Mouse (Mus musculus) urinary bladder, postnatal 36 days (tissue): ENCODE results near the gene Ube2c.
A peak's percentile ranks its signal among the peaks of the same experiment; 100 is the strongest.

Experiments
- DNase-seq, 2 experiments: peaks; one replicate each; pipeline ENCODE4 v3.0.0; 2022; ENCODE audit warnings: low spot score in 2 of 2, mixed read lengths in 1 of 2

Ube2c gene

GRCm38 (mm10) chr2:164769258-164770037, at the start of gene Ube2c:
Ube2c (plus strand) TSS chr2:164769898.
- DNase-seq = peak; percentile 97 to 98

GRCm38 (mm10) chr2:164723276-164723675, 46.4 kb upstream of the Ube2c start:
- DNase-seq = no peak

- DNase-seq = peak; percentile 52 to 65
Measured at GRCm38 (mm10) chr2:164725895-164726619, 43.6 kb upstream of the Ube2c start.

- DNase-seq = no peak
Measured at GRCm38 (mm10) chr2:164731719-164732118, 38.0 kb upstream of the Ube2c start.

GRCm38 (mm10) chr2:164733259-164733658, 36.4 kb upstream of the Ube2c start:
- DNase-seq = no peak

GRCm38 (mm10) chr2:164734839-164735238, 34.9 kb upstream of the Ube2c start:
- no peak for DNase-seq

GRCm38 (mm10) chr2:164735446-164735845, 34.3 kb upstream of the Ube2c start:
- no peak for DNase-seq

- DNase-seq = no peak
Measured at GRCm38 (mm10) chr2:164737377-164738090, 32.2 kb upstream of the Ube2c start.

- no peak for DNase-seq
Measured at GRCm38 (mm10) chr2:164739876-164740275, 29.8 kb upstream of the Ube2c start.

GRCm38 (mm10) chr2:164744987-164745386, 24.7 kb upstream of the Ube2c start:
- no peak for DNase-seq

- peak; percentile 91 to 93 for DNase-seq
Measured at GRCm38 (mm10) chr2:164745843-164746479, 23.7 kb upstream of the Ube2c start, which contains the start of the genes Wfdc3 and Dnttip1. Wfdc3 (minus strand) TSS chr2:164745931. Dnttip1 (plus strand) TSS chr2:164745983.

GRCm38 (mm10) chr2:164746693-164747092, 23.0 kb upstream of the Ube2c start:
- no peak for DNase-seq

- DNase-seq = no peak
Measured at GRCm38 (mm10) chr2:164748191-164748590, 21.5 kb upstream of the Ube2c start.

GRCm38 (mm10) chr2:164748991-164749390, 20.7 kb upstream of the Ube2c start:
- no peak for DNase-seq

- DNase-seq = no peak
Measured at GRCm38 (mm10) chr2:164752454-164752853, 17.2 kb upstream of the Ube2c start.

- no peak for DNase-seq
Measured at GRCm38 (mm10) chr2:164754105-164754504, 15.6 kb upstream of the Ube2c start.

GRCm38 (mm10) chr2:164754800-164755199, 14.9 kb upstream of the Ube2c start:
- DNase-seq = no peak

GRCm38 (mm10) chr2:164757841-164758240, 11.9 kb upstream of the Ube2c start:
- DNase-seq = no peak

GRCm38 (mm10) chr2:164758692-164759091, 11.0 kb upstream of the Ube2c start:
- DNase-seq = no peak

- no peak for DNase-seq
Measured at GRCm38 (mm10) chr2:164760059-164760833, 9.5 kb upstream of the Ube2c start.

GRCm38 (mm10) chr2:164761502-164761901, 8.2 kb upstream of the Ube2c start:
- DNase-seq = no peak
